Mouse (Mus musculus) MEL (cell line): ENCODE results near the gene Cfdp1.

Experiments used
- CTCF ChIP-seq, 3 experiments: IDR thresholded peaks in 2 of 3; conservative IDR thresholded peaks in 1 of 3; 2 replicates each; pipeline ENCODE4 v1.5.1; 2011 to 2012; ENCODE audit warnings: low read length in 3 of 3, low read depth in 2 of 3, mild to moderate bottlenecking in 2 of 3, improper control_type of control experiment in 1 of 3, inconsistent platforms in 1 of 3, mixed read lengths in 1 of 3, moderate library complexity in 1 of 3; ENCODE audit not compliant: control insufficient read depth in 1 of 3, insufficient read depth in 1 of 3, poor library complexity in 1 of 3, severe bottlenecking in 1 of 3
- EP300 ChIP-seq, 2 experiments: IDR thresholded peaks; 2 replicates each; pipeline ENCODE4 v1.6.1; 2011; ENCODE audit warnings: improper control_type of control experiment in 2 of 2, low read length in 2 of 2, low read depth in 1 of 2, mild to moderate bottlenecking in 1 of 2
- GATA1 ChIP-seq: IDR thresholded peaks from 2 replicates; pipeline ENCODE4 v1.6.1; 2011; ENCODE audit warnings: low read depth, low read length, improper control_type of control experiment
- POLR2A ChIP-seq, 2 experiments: IDR thresholded peaks; 2 replicates each; pipeline ENCODE4 v1.6.1; 2011 to 2012; ENCODE audit warnings: low read length in 2 of 2, mild to moderate bottlenecking in 2 of 2, control low read depth in 1 of 2, improper control_type of control experiment in 1 of 2, low read depth in 1 of 2, moderate library complexity in 1 of 2; ENCODE audit not compliant: control insufficient read depth in 1 of 2, insufficient read depth in 1 of 2, poor library complexity in 1 of 2
- POLR2AphosphoS2 ChIP-seq: IDR thresholded peaks from 2 replicates; pipeline ENCODE4 v1.6.1; 2011; ENCODE audit warnings: low read length, improper control_type of control experiment
- SMC3 ChIP-seq: IDR thresholded peaks from 2 replicates; pipeline ENCODE4 v1.6.1; 2011; ENCODE audit warnings: low read depth, low read length, improper control_type of control experiment
- ZNF384 ChIP-seq: IDR thresholded peaks from 2 replicates; pipeline ENCODE4 v1.6.1; 2012; ENCODE audit warnings: low read depth, mild to moderate bottlenecking, inconsistent platforms, low read length, improper control_type of control experiment

DNA sequence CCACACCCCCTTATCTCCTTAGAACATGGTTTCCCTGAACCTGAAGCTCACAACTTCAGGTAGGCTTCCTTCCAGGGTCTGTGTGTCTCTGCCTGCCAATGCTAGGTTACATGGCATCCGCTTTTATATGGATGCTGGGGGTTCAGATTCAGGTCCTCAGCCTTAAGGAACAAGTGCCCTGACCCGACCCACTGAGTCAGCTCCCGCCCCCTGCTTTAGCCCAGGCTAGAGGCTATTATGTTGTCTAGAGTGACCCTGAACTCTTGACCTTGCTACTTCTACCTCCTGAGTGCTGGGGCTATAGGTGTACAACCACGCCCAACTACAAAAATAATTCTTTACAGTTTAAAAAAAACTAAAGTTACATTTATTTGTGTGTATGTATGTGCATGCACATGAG lies 39.0 kb downstream of the Cfdp1 start:
- TF ChIP-seq POLR2A (IDR thresholded peaks at IDR 0.05; ENCODE audit: control insufficient read depth in 1 of 2, insufficient read depth in 1 of 2, low read depth in 1 of 2, low read length in 2 of 2, poor library complexity in 1 of 2) (no peak), CTCF (IDR thresholded peaks at IDR 0.05 in 2 of 3, conservative IDR thresholded peaks at IDR 0.05 in 1 of 3; ENCODE audit: control insufficient read depth in 1 of 3, insufficient read depth in 1 of 3, low read depth in 2 of 3, low read length in 3 of 3, poor library complexity in 1 of 3, severe bottlenecking in 1 of 3) (no peak), EP300 (IDR thresholded peaks at IDR 0.05; ENCODE audit: low read depth in 1 of 2, low read length in 2 of 2) (no peak), ZNF384 (no peak), GATA1 (no peak), SMC3 (no peak), POLR2AphosphoS2 (no peak)
